Mouse (Mus musculus): ENCODE results near the gene Lifr. TPM values are rescaled to one million over a fixed set of nuclear protein-coding genes. Genes with fewer than 3 reads are reported as not detected.

The Lifr gene
- polyA plus RNA-seq, 1 experiment from 2014 or later = 24.9 TPM

GRCm38 (mm10) chr15:7088691-7089090, 1.7 kb upstream of the Lifr start:
- ATAC-seq (ENCODE audit: low FRiP score) (no peak), DNase-seq (ENCODE audit: low spot score) (no peak)
- Histone ChIP-seq H3K9ac (ENCODE audit: low read depth, low read length) (no peak overlapping the region), H3K4me1 (replicated peaks; ENCODE audit: control insufficient read depth, insufficient read depth, low read length) (no peaks in the 10 kb centered on the region), H3K9me3 (ENCODE audit: control insufficient read depth, low read length) (no peaks in the 10 kb centered on the region), H3K4me2 (replicated peaks; ENCODE audit: low read depth, low read length) (no peak overlapping the region), H3K27ac (ENCODE audit: low read depth, low read length) (no peak overlapping the region), H3K36me3 (ENCODE audit: control insufficient read depth, insufficient read depth, low read length) (no peaks in the 10 kb centered on the region), H3K27me3 (ENCODE audit: control insufficient read depth, insufficient read depth, low read length) (no peaks in the 10 kb centered on the region), H3K4me3 (ENCODE audit: low read depth, low read length) (no peak overlapping the region)
- WGBS = 51% methylated on average over 2 of the region's 2 CpGs

GRCm38 (mm10) chr15:7092321-7092720, 1.9 kb downstream of the Lifr start:
- Histone ChIP-seq H3K4me3 (ENCODE audit: low read depth, low read length) (no peak overlapping the region), H3K9ac (ENCODE audit: low read depth, low read length) (no peak overlapping the region), H3K4me1 (replicated peaks; ENCODE audit: control insufficient read depth, insufficient read depth, low read length) (no peaks in the 10 kb centered on the region), H3K36me3 (ENCODE audit: control insufficient read depth, insufficient read depth, low read length) (no peaks in the 10 kb centered on the region), H3K9me3 (ENCODE audit: control insufficient read depth, low read length) (no peaks in the 10 kb centered on the region), H3K4me2 (replicated peaks; ENCODE audit: low read depth, low read length) (no peak overlapping the region), H3K27me3 (ENCODE audit: control insufficient read depth, insufficient read depth, low read length) (no peaks in the 10 kb centered on the region), H3K27ac (ENCODE audit: low read depth, low read length) (no peak overlapping the region)
- 70% methylated on average over 8 of the region's 8 CpGs for WGBS
- ATAC-seq (ENCODE audit: low FRiP score) (no peak), DNase-seq (ENCODE audit: low spot score) (no peak)

GRCm38 (mm10) chr15:7099406-7099805, 9.0 kb downstream of the Lifr start:
- no peak overlapping the region for H3K4me2 ChIP-seq (replicated peaks; ENCODE audit: low read depth, low read length)
- no peak overlapping the region for H3K9ac ChIP-seq (ENCODE audit: low read depth, low read length)
- no peaks in the 10 kb centered on the region for H3K4me1 ChIP-seq (replicated peaks; ENCODE audit: control insufficient read depth, insufficient read depth, low read length)
- H3K9me3 ChIP-seq (ENCODE audit: control insufficient read depth, low read length) = no peaks in the 10 kb centered on the region
- no peak overlapping the region for H3K4me3 ChIP-seq (ENCODE audit: low read depth, low read length)
- no peaks in the 10 kb centered on the region for H3K36me3 ChIP-seq (ENCODE audit: control insufficient read depth, insufficient read depth, low read length)
- no peaks in the 10 kb centered on the region for H3K27me3 ChIP-seq (ENCODE audit: control insufficient read depth, insufficient read depth, low read length)
- WGBS = 92% methylated on average over 1 of the region's 1 CpGs
- DNase-seq (ENCODE audit: low spot score) (no peak), ATAC-seq (ENCODE audit: low FRiP score) (no peak)
- no peak overlapping the region for H3K27ac ChIP-seq (ENCODE audit: low read depth, low read length)

GRCm38 (mm10) chr15:7100226-7100625, 9.8 kb downstream of the Lifr start:
- Histone ChIP-seq H3K4me2 (replicated peaks; ENCODE audit: low read depth, low read length) (no peak overlapping the region), H3K9ac (ENCODE audit: low read depth, low read length) (no peak overlapping the region), H3K4me1 (replicated peaks; ENCODE audit: control insufficient read depth, insufficient read depth, low read length) (no peaks in the 10 kb centered on the region), H3K9me3 (ENCODE audit: control insufficient read depth, low read length) (no peaks in the 10 kb centered on the region), H3K4me3 (ENCODE audit: low read depth, low read length) (no peak overlapping the region), H3K27me3 (ENCODE audit: control insufficient read depth, insufficient read depth, low read length) (no peaks in the 10 kb centered on the region), H3K27ac (ENCODE audit: low read depth, low read length) (no peak overlapping the region), H3K36me3 (ENCODE audit: control insufficient read depth, insufficient read depth, low read length) (no peaks in the 10 kb centered on the region)
- 88% methylated on average over 6 of the region's 6 CpGs for WGBS
- DNase-seq (ENCODE audit: low spot score) (no peak), ATAC-seq (ENCODE audit: low FRiP score) (no peak)

GRCm38 (mm10) chr15:7103051-7103450, 12.6 kb downstream of the Lifr start:
- WGBS = 95% methylated on average over 2 of the region's 2 CpGs
- no peak for ATAC-seq (ENCODE audit: low FRiP score)

GRCm38 (mm10) chr15:7105224-7105623, 14.8 kb downstream of the Lifr start:
- Histone ChIP-seq H3K36me3 (ENCODE audit: control insufficient read depth, insufficient read depth, low read length) (no peaks in the 10 kb centered on the region), H3K9me3 (ENCODE audit: control insufficient read depth, low read length) (no peaks in the 10 kb centered on the region), H3K27ac (ENCODE audit: low read depth, low read length) (no peak overlapping the region; the same call in 1 of the 2 replicates), H3K9ac (ENCODE audit: low read depth, low read length) (no peak overlapping the region), H3K27me3 (ENCODE audit: control insufficient read depth, insufficient read depth, low read length) (no peaks in the 10 kb centered on the region), H3K4me3 (ENCODE audit: low read depth, low read length) (no peak overlapping the region), H3K4me1 (replicated peaks; ENCODE audit: control insufficient read depth, insufficient read depth, low read length) (no peaks in the 10 kb centered on the region), H3K4me2 (replicated peaks; ENCODE audit: low read depth, low read length) (no peak overlapping the region)
- 77% methylated on average over 5 of the region's 5 CpGs for WGBS
- no peak for ATAC-seq (ENCODE audit: low FRiP score)
- no peak for DNase-seq (ENCODE audit: low spot score)

More at GRCm38 (mm10) chr15:7103051-7103450, 12.6 kb downstream of the Lifr start:
- H3K27ac ChIP-seq (ENCODE audit: low read depth, low read length) = no peak overlapping the region
- H3K4me2 ChIP-seq (replicated peaks; ENCODE audit: low read depth, low read length) = no peak overlapping the region
- H3K9ac ChIP-seq (ENCODE audit: low read depth, low read length) = no peak overlapping the region
- no peaks in the 10 kb centered on the region for H3K9me3 ChIP-seq (ENCODE audit: control insufficient read depth, low read length)
- no peaks in the 10 kb centered on the region for H3K36me3 ChIP-seq (ENCODE audit: control insufficient read depth, insufficient read depth, low read length)
- no peaks in the 10 kb centered on the region for H3K27me3 ChIP-seq (ENCODE audit: control insufficient read depth, insufficient read depth, low read length)
- no peak overlapping the region for H3K4me3 ChIP-seq (ENCODE audit: low read depth, low read length)
- no peak for DNase-seq (ENCODE audit: low spot score)
- H3K4me1 ChIP-seq (replicated peaks; ENCODE audit: control insufficient read depth, insufficient read depth, low read length) = no peaks in the 10 kb centered on the region

GRCm38 (mm10) chr15:7108160-7108559, 17.7 kb downstream of the Lifr start:
- DNase-seq (ENCODE audit: low spot score) (no peak), ATAC-seq (ENCODE audit: low FRiP score) (no peak)
- H3K27ac ChIP-seq (ENCODE audit: low read depth, low read length) = no peak overlapping the region
- no peaks in the 10 kb centered on the region for H3K36me3 ChIP-seq (ENCODE audit: control insufficient read depth, insufficient read depth, low read length)
- H3K4me3 ChIP-seq (ENCODE audit: low read depth, low read length) = no peak overlapping the region
- no peak overlapping the region for H3K4me2 ChIP-seq (replicated peaks; ENCODE audit: low read depth, low read length)
- H3K27me3 ChIP-seq (ENCODE audit: control insufficient read depth, insufficient read depth, low read length) = no peaks in the 10 kb centered on the region
- no peaks in the 10 kb centered on the region for H3K4me1 ChIP-seq (replicated peaks; ENCODE audit: control insufficient read depth, insufficient read depth, low read length)
- H3K9ac ChIP-seq (ENCODE audit: low read depth, low read length) = no peak overlapping the region
- WGBS = 92% methylated on average over 6 of the region's 6 CpGs
- no peaks in the 10 kb centered on the region for H3K9me3 ChIP-seq (ENCODE audit: control insufficient read depth, low read length)

- Histone ChIP-seq H3K9ac (ENCODE audit: low read depth, low read length) (no peak overlapping the region), H3K4me3 (ENCODE audit: low read depth, low read length) (no peak overlapping the region), H3K27me3 (ENCODE audit: control insufficient read depth, insufficient read depth, low read length) (no peaks in the 10 kb centered on the region), H3K4me1 (replicated peaks; ENCODE audit: control insufficient read depth, insufficient read depth, low read length) (0 out of 2 replicates have a peak, but pooled peaks cover 3% of the 10 kb centered on the region), H3K36me3 (ENCODE audit: control insufficient read depth, insufficient read depth, low read length) (no peaks in the 10 kb centered on the region), H3K9me3 (ENCODE audit: control insufficient read depth, low read length) (no peaks in the 10 kb centered on the region), H3K27ac (ENCODE audit: low read depth, low read length) (no peak overlapping the region), H3K4me2 (replicated peaks; ENCODE audit: low read depth, low read length) (no peak overlapping the region)
- 82% methylated on average over 6 of the region's 6 CpGs for WGBS
- DNase-seq (ENCODE audit: low spot score) (no peak), ATAC-seq (ENCODE audit: low FRiP score) (no peak)
Measured at GRCm38 (mm10) chr15:7112227-7112907, 22.0 kb downstream of the Lifr start.

GRCm38 (mm10) chr15:7113906-7114305, 23.5 kb downstream of the Lifr start:
- Histone ChIP-seq H3K27me3 (ENCODE audit: control insufficient read depth, insufficient read depth, low read length) (no peaks in the 10 kb centered on the region), H3K4me2 (replicated peaks; ENCODE audit: low read depth, low read length) (no peak overlapping the region), H3K9me3 (ENCODE audit: control insufficient read depth, low read length) (no peaks in the 10 kb centered on the region), H3K36me3 (ENCODE audit: control insufficient read depth, insufficient read depth, low read length) (no peaks in the 10 kb centered on the region), H3K4me3 (ENCODE audit: low read depth, low read length) (no peak overlapping the region), H3K27ac (ENCODE audit: low read depth, low read length) (no peak overlapping the region), H3K9ac (ENCODE audit: low read depth, low read length) (no peak overlapping the region), H3K4me1 (replicated peaks; ENCODE audit: control insufficient read depth, insufficient read depth, low read length) (0 out of 2 replicates have a peak, but pooled peaks cover 3% of the 10 kb centered on the region)
- ATAC-seq (ENCODE audit: low FRiP score) = no peak
- WGBS = 83% methylated on average over 3 of the region's 3 CpGs
- DNase-seq (ENCODE audit: low spot score) = no peak

Data from hindbrain, embryonic 11.5 days (tissue).